Mouse (Mus musculus): ENCODE data around the gene Uchl1. TPM values are rescaled to one million over a fixed set of nuclear protein-coding genes. Genes with fewer than 3 reads are reported as not detected.

The Uchl1 gene
- polyA plus RNA-seq, 1 experiment = 5.1 TPM

- no peak for TF ChIP-seq POLR2A (IDR thresholded peaks at IDR 0.05; ENCODE audit: control insufficient read depth, extremely low read depth, insufficient read depth, low read length, poor library complexity)
- no peak for TF ChIP-seq CTCF (IDR thresholded peaks at IDR 0.05; ENCODE audit: borderline replicate concordance, control insufficient read depth, extremely low read depth, insufficient read depth, low read length, poor library complexity)
- Histone ChIP-seq H3K27ac (ENCODE audit: control insufficient read depth, insufficient read depth, low read length) (no peak overlapping the region), H3K36me3 (ENCODE audit: control insufficient read depth, insufficient read depth, low read length) (no peaks in the 10 kb centered on the region), H3K4me1 (replicated peaks; ENCODE audit: control insufficient read depth, insufficient read depth, low read length) (no peaks in the 10 kb centered on the region), H3K27me3 (ENCODE audit: control insufficient read depth, insufficient read depth, low read length) (no peaks in the 10 kb centered on the region), H3K4me3 (ENCODE audit: control insufficient read depth, insufficient read depth, low read length) (no peak overlapping the region)
- 61% methylated on average over 3 of the region's 3 CpGs for WGBS
- no peak for DNase-seq
These were observed 42.5 kb downstream of the Uchl1 start for GRCm38 (mm10) chr5:66718413-66718812.

- no peak overlapping the region for H3K4me3 ChIP-seq (ENCODE audit: control insufficient read depth, insufficient read depth, low read length)
- H3K27ac ChIP-seq (ENCODE audit: control insufficient read depth, insufficient read depth, low read length) = no peak overlapping the region
- H3K36me3 ChIP-seq (ENCODE audit: control insufficient read depth, insufficient read depth, low read length) = no peaks in the 10 kb centered on the region
- H3K4me1 ChIP-seq (replicated peaks; ENCODE audit: control insufficient read depth, insufficient read depth, low read length) = no peaks in the 10 kb centered on the region
- DNase-seq = no peak
- TF ChIP-seq CTCF (IDR thresholded peaks at IDR 0.05; ENCODE audit: borderline replicate concordance, control insufficient read depth, extremely low read depth, insufficient read depth, low read length, poor library complexity) = no peak
- TF ChIP-seq POLR2A (IDR thresholded peaks at IDR 0.05; ENCODE audit: control insufficient read depth, extremely low read depth, insufficient read depth, low read length, poor library complexity) = no peak
- H3K27me3 ChIP-seq (ENCODE audit: control insufficient read depth, insufficient read depth, low read length) = no peaks in the 10 kb centered on the region
- 81% methylated on average over 7 of the region's 7 CpGs for WGBS
These were observed 43.0 kb downstream of the Uchl1 start for GRCm38 (mm10) chr5:66718880-66719279.

GRCm38 (mm10) chr5:66720921-66721320, 45.0 kb downstream of the Uchl1 start:
- 74% methylated on average over 5 of the region's 5 CpGs for WGBS
- Histone ChIP-seq H3K4me1 (replicated peaks; ENCODE audit: control insufficient read depth, insufficient read depth, low read length) (no peaks in the 10 kb centered on the region), H3K27me3 (ENCODE audit: control insufficient read depth, insufficient read depth, low read length) (no peaks in the 10 kb centered on the region), H3K36me3 (ENCODE audit: control insufficient read depth, insufficient read depth, low read length) (no peaks in the 10 kb centered on the region), H3K4me3 (ENCODE audit: control insufficient read depth, insufficient read depth, low read length) (no peak overlapping the region), H3K27ac (ENCODE audit: control insufficient read depth, insufficient read depth, low read length) (no peak overlapping the region)
- no peak for DNase-seq
- TF ChIP-seq CTCF (IDR thresholded peaks at IDR 0.05; ENCODE audit: borderline replicate concordance, control insufficient read depth, extremely low read depth, insufficient read depth, low read length, poor library complexity) (no peak), POLR2A (IDR thresholded peaks at IDR 0.05; ENCODE audit: control insufficient read depth, extremely low read depth, insufficient read depth, low read length, poor library complexity) (no peak)

- DNase-seq = no peak
- Histone ChIP-seq H3K4me3 (ENCODE audit: control insufficient read depth, insufficient read depth, low read length) (no peak overlapping the region), H3K27ac (ENCODE audit: control insufficient read depth, insufficient read depth, low read length) (no peak overlapping the region), H3K27me3 (ENCODE audit: control insufficient read depth, insufficient read depth, low read length) (no peaks in the 10 kb centered on the region), H3K4me1 (replicated peaks; ENCODE audit: control insufficient read depth, insufficient read depth, low read length) (no peaks in the 10 kb centered on the region), H3K36me3 (ENCODE audit: control insufficient read depth, insufficient read depth, low read length) (no peaks in the 10 kb centered on the region)
- 60% methylated on average over 9 of the region's 9 CpGs for WGBS
- no peak for TF ChIP-seq POLR2A (IDR thresholded peaks at IDR 0.05; ENCODE audit: control insufficient read depth, extremely low read depth, insufficient read depth, low read length, poor library complexity)
- TF ChIP-seq CTCF (IDR thresholded peaks at IDR 0.05; ENCODE audit: borderline replicate concordance, control insufficient read depth, extremely low read depth, insufficient read depth, low read length, poor library complexity) = no peak
These were observed 46.7 kb downstream of the Uchl1 start for GRCm38 (mm10) chr5:66722586-66722985.

- WGBS = 46% methylated on average over 4 of the region's 4 CpGs
- H3K27ac ChIP-seq (ENCODE audit: control insufficient read depth, insufficient read depth, low read length) = no peak overlapping the region
- no peak for TF ChIP-seq CTCF (IDR thresholded peaks at IDR 0.05; ENCODE audit: borderline replicate concordance, control insufficient read depth, extremely low read depth, insufficient read depth, low read length, poor library complexity)
- TF ChIP-seq POLR2A (IDR thresholded peaks at IDR 0.05; ENCODE audit: control insufficient read depth, extremely low read depth, insufficient read depth, low read length, poor library complexity) = no peak
These were observed 47.1 kb downstream of the Uchl1 start for GRCm38 (mm10) chr5:66723037-66723436.

GRCm38 (mm10) chr5:66723626-66724025, 47.7 kb downstream of the Uchl1 start:
- WGBS = 95% methylated on average over 3 of the region's 3 CpGs
- H3K27ac ChIP-seq (ENCODE audit: control insufficient read depth, insufficient read depth, low read length) = no peak overlapping the region
- H3K27me3 ChIP-seq (ENCODE audit: control insufficient read depth, insufficient read depth, low read length) = no peaks in the 10 kb centered on the region
- H3K4me1 ChIP-seq (replicated peaks; ENCODE audit: control insufficient read depth, insufficient read depth, low read length) = no peaks in the 10 kb centered on the region
- no peak for DNase-seq
- H3K4me3 ChIP-seq (ENCODE audit: control insufficient read depth, insufficient read depth, low read length) = no peak overlapping the region
- TF ChIP-seq POLR2A (IDR thresholded peaks at IDR 0.05; ENCODE audit: control insufficient read depth, extremely low read depth, insufficient read depth, low read length, poor library complexity) = no peak
- TF ChIP-seq CTCF (IDR thresholded peaks at IDR 0.05; ENCODE audit: borderline replicate concordance, control insufficient read depth, extremely low read depth, insufficient read depth, low read length, poor library complexity) = no peak
- no peaks in the 10 kb centered on the region for H3K36me3 ChIP-seq (ENCODE audit: control insufficient read depth, insufficient read depth, low read length)

More at GRCm38 (mm10) chr5:66723037-66723436, 47.1 kb downstream of the Uchl1 start:
- H3K27me3 ChIP-seq (ENCODE audit: control insufficient read depth, insufficient read depth, low read length) = no peaks in the 10 kb centered on the region
- H3K36me3 ChIP-seq (ENCODE audit: control insufficient read depth, insufficient read depth, low read length) = no peaks in the 10 kb centered on the region
- H3K4me3 ChIP-seq (ENCODE audit: control insufficient read depth, insufficient read depth, low read length) = no peak overlapping the region
- H3K4me1 ChIP-seq (replicated peaks; ENCODE audit: control insufficient read depth, insufficient read depth, low read length) = no peaks in the 10 kb centered on the region
- no peak for DNase-seq

GRCm38 (mm10) chr5:66729306-66729705, 53.4 kb downstream of the Uchl1 start:
- no peak overlapping the region for H3K27ac ChIP-seq (ENCODE audit: control insufficient read depth, insufficient read depth, low read length)
- DNase-seq = no peak
- H3K27me3 ChIP-seq (ENCODE audit: control insufficient read depth, insufficient read depth, low read length) = no peaks in the 10 kb centered on the region
- H3K4me3 ChIP-seq (ENCODE audit: control insufficient read depth, insufficient read depth, low read length) = no peak overlapping the region
- H3K4me1 ChIP-seq (replicated peaks; ENCODE audit: control insufficient read depth, insufficient read depth, low read length) = no peaks in the 10 kb centered on the region
- TF ChIP-seq POLR2A (IDR thresholded peaks at IDR 0.05; ENCODE audit: control insufficient read depth, extremely low read depth, insufficient read depth, low read length, poor library complexity) = no peak
- TF ChIP-seq CTCF (IDR thresholded peaks at IDR 0.05; ENCODE audit: borderline replicate concordance, control insufficient read depth, extremely low read depth, insufficient read depth, low read length, poor library complexity) = no peak
- H3K36me3 ChIP-seq (ENCODE audit: control insufficient read depth, insufficient read depth, low read length) = no peaks in the 10 kb centered on the region
- 91% methylated on average over 4 of the region's 4 CpGs for WGBS

Data from thymus, adult 2 months (tissue).